Mouse (Mus musculus): Measurements from ENCODE around the gene Bhlhb9.
A peak's percentile ranks its signal among the peaks of the same experiment; 100 is the strongest.

Gene Bhlhb9

GRCm38 (mm10) chrX:135886234-135886585, 88.8 kb downstream of the Bhlhb9 start:
- DNase-seq (ENCODE audit: low spot score in 2 of 2) = peak in 1 of 2 experiments; percentile 20

- no peak for DNase-seq (ENCODE audit: low spot score in 2 of 2)
These were observed 119.2 kb downstream of the Bhlhb9 start for GRCm38 (mm10) chrX:135916580-135916979.

GRCm38 (mm10) chrX:135917116-135917515, 119.7 kb downstream of the Bhlhb9 start:
- DNase-seq (ENCODE audit: low spot score in 2 of 2) = no peak

- DNase-seq (ENCODE audit: low spot score in 2 of 2) = no peak
These were observed 124.8 kb downstream of the Bhlhb9 start for GRCm38 (mm10) chrX:135922162-135922561.

GRCm38 (mm10) chrX:135925911-135926310, 128.5 kb downstream of the Bhlhb9 start:
- DNase-seq (ENCODE audit: low spot score in 2 of 2) = no peak

GRCm38 (mm10) chrX:135928588-135928987, 131.2 kb downstream of the Bhlhb9 start:
- no peak for DNase-seq (ENCODE audit: low spot score in 2 of 2)

- no peak for DNase-seq (ENCODE audit: low spot score in 2 of 2)
These were observed 139.1 kb downstream of the Bhlhb9 start for GRCm38 (mm10) chrX:135936452-135936851.
